Mouse (Mus musculus): ENCODE data around the gene Rin3.

Gene Rin3

GRCm38 (mm10) chr12:102305069-102305836, 22.4 kb downstream of the Rin3 start:
- peak; percentile 40 to 50 for DNase-seq

- DNase-seq = no peak
Observed at GRCm38 (mm10) chr12:102308001-102308456, 25.2 kb downstream of the Rin3 start.

- no peak for DNase-seq
Observed at GRCm38 (mm10) chr12:102308457-102309011, 25.7 kb downstream of the Rin3 start.

GRCm38 (mm10) chr12:102309099-102309799, 26.4 kb downstream of the Rin3 start:
- DNase-seq = no peak

- DNase-seq = no peak
Observed at GRCm38 (mm10) chr12:102309800-102310195, 26.9 kb downstream of the Rin3 start.

- DNase-seq = no peak
Observed at GRCm38 (mm10) chr12:102310261-102310660, 27.4 kb downstream of the Rin3 start.

GRCm38 (mm10) chr12:102311454-102311853, 28.6 kb downstream of the Rin3 start:
- no peak for DNase-seq

- DNase-seq = no peak
Observed at GRCm38 (mm10) chr12:102319150-102319549, 36.3 kb downstream of the Rin3 start.

GRCm38 (mm10) chr12:102319899-102320298, 37.1 kb downstream of the Rin3 start:
- DNase-seq = no peak

- no peak for DNase-seq
Observed at GRCm38 (mm10) chr12:102320322-102320721, 37.5 kb downstream of the Rin3 start.

GRCm38 (mm10) chr12:102321064-102321728, 38.3 kb downstream of the Rin3 start:
- no peak for DNase-seq

- DNase-seq = no peak
Observed at GRCm38 (mm10) chr12:102321855-102322254, 39.0 kb downstream of the Rin3 start.

- no peak for DNase-seq
Observed at GRCm38 (mm10) chr12:102323392-102323791, 40.5 kb downstream of the Rin3 start.

GRCm38 (mm10) chr12:102324156-102324885, 41.5 kb downstream of the Rin3 start:
- no peak for DNase-seq

GRCm38 (mm10) chr12:102324886-102325220, 42.0 kb downstream of the Rin3 start:
- no peak for DNase-seq

GRCm38 (mm10) chr12:102326753-102327340, 44.0 kb downstream of the Rin3 start:
- DNase-seq = no peak

- no peak for DNase-seq
Observed at GRCm38 (mm10) chr12:102327525-102327924, 44.7 kb downstream of the Rin3 start.

GRCm38 (mm10) chr12:102328090-102328489, 45.2 kb downstream of the Rin3 start:
- DNase-seq = no peak

- DNase-seq = no peak
Observed at GRCm38 (mm10) chr12:102330188-102330587, 47.3 kb downstream of the Rin3 start.

GRCm38 (mm10) chr12:102330731-102331130, 47.9 kb downstream of the Rin3 start:
- DNase-seq = no peak

- no peak for DNase-seq
Observed at GRCm38 (mm10) chr12:102333101-102333500, 50.3 kb downstream of the Rin3 start.

GRCm38 (mm10) chr12:102339085-102339484, 56.2 kb downstream of the Rin3 start:
- no peak for DNase-seq

Data from cerebellum, adult 18-20 months (tissue).